Mouse (Mus musculus): ENCODE measurements around the gene Socs3.

DNA sequence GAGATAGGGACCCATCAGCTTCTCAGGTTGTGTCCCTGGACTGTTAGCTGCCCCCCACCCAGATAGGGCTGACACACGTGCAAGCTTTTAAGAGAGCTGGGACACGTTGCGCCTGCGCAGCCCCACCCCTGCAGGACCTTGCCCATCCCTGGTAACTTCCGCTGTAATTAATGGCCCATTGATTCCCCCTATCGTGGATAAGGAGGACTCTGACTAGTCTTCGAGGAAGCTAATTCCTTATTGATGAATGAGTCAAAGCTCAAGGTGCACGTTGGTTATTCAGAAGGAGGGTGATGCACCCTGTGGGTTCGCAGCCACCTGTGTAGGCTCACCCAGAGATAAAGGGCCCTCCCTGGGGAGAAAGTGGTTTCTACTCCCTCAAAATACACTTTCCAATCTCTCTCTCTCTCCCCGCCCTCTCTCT, 22.8 kb downstream of the Socs3 start:
- TF ChIP-seq CTCF (IDR thresholded peaks at IDR 0.05; ENCODE audit: borderline replicate concordance, control insufficient read depth, extremely low read depth, insufficient read depth, low read length, poor library complexity) (no peak), POLR2A (IDR thresholded peaks at IDR 0.05; ENCODE audit: control insufficient read depth, extremely low read depth, insufficient read depth, low read length, poor library complexity) (no peak)

Measured in thymus, adult 2 months (tissue).